Mouse (Mus musculus) small intestine, adult 2 months (tissue): Measurements from ENCODE around the gene Abcb8. TPM values are rescaled to one million over a fixed set of nuclear protein-coding genes. Genes with fewer than 3 reads are reported as not detected.

Experiments
- H3K27ac ChIP-seq: fragments of 200-500 bp; 2 replicates; pipeline ENCODE4 v1.5.1; 2012; ENCODE audit warnings: low read depth, low read length, control low read depth, inconsistent platforms; ENCODE audit not compliant: insufficient read depth
- H3K27me3 ChIP-seq: fragments of 200-500 bp; 2 replicates; pipeline ENCODE4 v1.6.1; 2012; ENCODE audit warnings: mild to moderate bottlenecking, moderate library complexity, low read length, inconsistent platforms; ENCODE audit not compliant: control insufficient read depth, insufficient read depth
- H3K36me3 ChIP-seq: fragments of 200-500 bp; 2 replicates; pipeline ENCODE4 v1.6.1; 2012; ENCODE audit warnings: mild to moderate bottlenecking, low read length, control low read depth, inconsistent platforms; ENCODE audit not compliant: control insufficient read depth, insufficient read depth
- H3K4me1 ChIP-seq: fragments of 200-500 bp; 2 replicates; pipeline ENCODE4 v1.6.1; 2012; ENCODE audit warnings: low read length, inconsistent platforms, mixed read lengths; ENCODE audit not compliant: control insufficient read depth, insufficient read depth, insufficient read length
- H3K4me3 ChIP-seq: fragments of 200-500 bp; 2 replicates; pipeline ENCODE4 v1.5.1; 2012; ENCODE audit warnings: low read depth, mild to moderate bottlenecking, control low read depth, inconsistent platforms, low read length, moderate library complexity
- CTCF ChIP-seq: fragments of 200-500 bp; IDR thresholded peaks from 2 replicates; pipeline ENCODE4 v1.5.1; 2012; ENCODE audit warnings: low read depth, mild to moderate bottlenecking, control low read depth, inconsistent platforms, low read length, moderate library complexity, mixed read lengths; ENCODE audit not compliant: insufficient replicate concordance, insufficient read length; ENCODE audit errors: extremely low read depth
- POLR2A ChIP-seq: fragments of 200-500 bp; IDR thresholded peaks from 2 replicates; pipeline ENCODE4 v1.6.1; 2012; ENCODE audit warnings: low read depth, mild to moderate bottlenecking, control low read depth, inconsistent platforms, low read length, moderate library complexity
- WGBS: fragments of 180-500 bp; shearing (Covaris S2); methylation state at CpG from one replicate; pipeline ENCODE4 v1.1.7; 2018; 5-methylcytosine and 5-hydroxymethylcytosine counted together
- polyA plus RNA-seq: library from polyadenylated mRNA; depleted of rRNA; stranded (reverse); fragments of >200 nt; gene quantifications from 2 replicates; pipeline ENCODE4 v1.2.3, GENCODE M21; 2012

The Abcb8 gene
- polyA plus RNA-seq, 1 experiment: 83.7 TPM

DNA sequence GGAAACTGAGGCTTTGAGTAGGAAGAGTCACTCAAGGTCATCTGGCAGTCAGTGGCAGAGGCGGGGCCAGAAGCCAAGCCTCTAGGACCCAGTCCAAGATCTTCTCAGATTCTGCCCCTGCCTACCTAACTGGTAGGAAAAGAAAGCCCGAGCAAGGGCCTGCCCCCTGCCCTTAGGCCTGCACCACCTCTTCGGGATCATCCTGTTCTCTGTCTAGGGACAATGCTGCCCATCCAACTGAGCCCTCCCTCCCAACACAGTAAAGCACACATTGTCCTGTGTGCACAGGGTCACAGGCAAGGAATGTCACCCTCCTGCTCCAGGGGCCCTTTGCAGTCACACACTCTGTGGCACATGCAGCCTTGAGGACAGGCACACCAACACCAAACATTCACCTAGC, 43.4 kb upstream of the Abcb8 start:
- TF ChIP-seq POLR2A: no peak
- TF ChIP-seq CTCF: no peak
- Histone ChIP-seq H3K36me3 (no peaks in the 10 kb centered on the region), H3K4me1 (peaks cover 17% of the 10 kb centered on the region), H3K27ac (no peak overlapping the region), H3K4me3 (peak overlapping the region; percentile 6; the same call in 1 of the 2 replicates), H3K27me3 (peaks cover 28% of the 10 kb centered on the region)
- 47% methylated on average over 3 of the region's 3 CpGs for WGBS

DNA sequence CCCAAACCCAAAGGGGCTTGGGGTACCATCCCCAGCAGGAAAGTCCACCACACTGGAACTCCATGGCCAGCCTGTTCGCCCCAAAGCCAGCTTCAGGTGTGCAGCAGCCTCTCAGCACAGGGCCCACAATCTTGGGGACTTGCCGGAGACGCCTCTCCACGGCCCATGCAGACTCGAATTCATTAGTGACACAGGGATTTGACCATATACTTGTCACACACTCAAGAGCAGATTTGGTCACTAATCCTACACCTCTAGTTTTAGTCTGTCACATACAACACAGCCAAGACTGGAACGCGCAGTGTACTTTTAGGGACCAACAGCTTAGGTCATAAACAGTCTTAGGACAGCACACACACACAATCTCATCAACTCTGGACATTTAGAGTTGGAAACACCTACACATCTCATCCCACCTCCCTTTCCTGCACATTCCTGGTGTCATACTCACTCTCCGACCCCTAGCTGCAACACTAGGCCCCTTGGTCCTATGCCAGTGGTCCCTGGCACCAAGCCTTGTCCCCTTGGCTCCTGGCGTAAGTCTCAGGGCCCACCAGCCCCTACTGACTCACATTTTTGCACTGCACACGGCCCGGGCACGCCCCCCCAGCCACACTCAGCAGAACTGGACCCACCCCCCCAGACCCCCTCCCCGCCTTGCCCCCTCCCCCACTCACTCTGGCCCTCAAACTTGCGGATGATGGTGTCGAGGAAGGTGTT, 42.8 kb upstream of the Abcb8 start:
- H3K27ac ChIP-seq: no peak overlapping the region
- WGBS: 62% methylated on average over 14 of the region's 15 CpGs
- H3K36me3 ChIP-seq: no peaks in the 10 kb centered on the region
- TF ChIP-seq POLR2A (no peak), CTCF (no peak)
- peaks cover 28% of the 10 kb centered on the region for H3K27me3 ChIP-seq
- peak overlapping the region; percentile 65 for H3K4me3 ChIP-seq
- H3K4me1 ChIP-seq: peaks cover 17% of the 10 kb centered on the region

DNA sequence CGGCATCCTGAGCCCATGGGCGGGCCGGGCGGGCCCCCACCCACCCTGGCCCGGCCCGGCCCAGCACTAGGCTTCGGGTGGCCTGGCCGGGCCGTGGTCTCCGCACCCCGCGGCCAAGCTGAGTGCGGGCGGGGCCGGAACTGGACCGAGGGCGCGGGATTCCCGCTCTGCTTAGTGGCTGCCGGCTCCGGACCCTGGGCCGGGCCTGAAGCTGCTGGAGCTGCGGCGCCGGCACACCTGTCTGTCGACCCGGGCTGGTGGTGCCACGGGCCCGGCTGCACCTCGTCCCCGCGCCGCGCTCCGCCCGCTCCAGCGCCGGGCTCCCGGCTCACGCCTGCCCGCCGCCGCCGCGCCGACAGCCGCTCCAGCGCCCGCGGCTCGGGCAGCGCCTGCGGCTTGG, 42.2 kb upstream of the Abcb8 start, which contains the start of gene Kcnh2:
Gene Kcnh2, minus strand, starts transcription at position 327 of the 400 bp plus-strand sequence.
- H3K27me3 ChIP-seq: peaks cover 28% of the 10 kb centered on the region
- H3K36me3 ChIP-seq: no peaks in the 10 kb centered on the region
- H3K4me3 ChIP-seq: peak within 1 kb of the TSS; percentile 65
- peaks cover 17% of the 10 kb centered on the region for H3K4me1 ChIP-seq
- peak within 1 kb of the TSS; percentile 57 for H3K27ac ChIP-seq
- under 1% methylated on average over 52 of the region's 53 CpGs for WGBS
- TF ChIP-seq CTCF (no peak), POLR2A (no peak)

DNA sequence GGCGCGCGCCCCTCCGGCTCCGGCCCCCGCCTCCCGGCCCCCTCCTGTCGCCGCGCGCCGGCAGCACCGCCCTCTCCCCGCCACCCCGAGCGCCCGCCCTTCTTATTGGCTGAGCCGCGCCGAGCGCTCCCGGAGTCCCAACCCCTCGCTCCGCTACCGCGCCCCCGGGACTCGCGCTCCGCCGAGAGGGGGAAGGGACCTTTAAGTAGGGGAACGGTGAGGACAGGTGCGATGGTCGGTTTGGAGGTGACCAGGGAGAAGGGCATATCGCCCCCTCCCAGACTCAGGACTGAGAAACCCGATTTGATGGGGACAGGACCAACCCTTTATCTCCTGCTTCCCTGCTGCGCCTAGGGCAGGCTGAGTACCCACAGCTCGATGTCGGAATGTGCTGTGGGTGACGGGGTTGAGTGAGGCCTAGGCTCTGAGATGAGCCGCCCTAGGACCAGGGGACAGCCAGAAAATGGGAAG, 41.7 kb upstream of the Abcb8 start:
- Histone ChIP-seq H3K36me3 (no peaks in the 10 kb centered on the region), H3K27me3 (peaks cover 28% of the 10 kb centered on the region), H3K4me3 (peak overlapping the region; percentile 65), H3K27ac (peak overlapping the region; percentile 57), H3K4me1 (peaks cover 17% of the 10 kb centered on the region)
- WGBS: 1% methylated on average over 39 of the region's 41 CpGs
- TF ChIP-seq POLR2A: no peak
- no peak for TF ChIP-seq CTCF

DNA sequence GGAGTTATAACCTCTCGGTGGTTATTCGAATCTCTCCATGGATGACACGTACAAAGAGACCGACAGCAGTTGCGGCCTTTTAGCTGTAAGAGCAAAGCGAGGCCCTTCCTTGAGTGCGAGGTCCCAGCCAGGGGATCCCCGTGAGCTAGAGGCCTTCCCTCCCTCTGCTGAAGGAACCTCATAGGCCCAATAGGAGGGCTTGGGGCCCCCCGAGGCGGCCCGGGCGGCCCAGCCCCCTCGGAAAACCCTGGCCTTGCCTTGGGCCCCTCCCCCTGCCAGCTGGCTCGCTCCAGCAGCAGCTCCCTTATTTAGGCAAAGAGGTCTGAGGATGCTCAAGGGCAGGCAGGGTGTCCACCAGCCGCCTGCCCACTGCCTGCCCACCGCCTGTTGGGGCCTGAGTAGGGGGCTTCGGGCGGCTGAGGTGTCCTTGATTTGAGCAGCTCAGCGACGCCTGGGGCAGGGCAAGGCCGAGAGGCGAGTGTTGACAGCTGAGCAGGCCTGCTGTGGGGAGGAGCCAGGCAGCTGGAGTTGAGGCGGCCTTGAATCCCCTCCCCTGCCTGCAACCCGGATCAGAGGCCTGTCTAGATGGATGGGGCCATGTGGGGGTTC, 41.1 kb upstream of the Abcb8 start:
- Histone ChIP-seq H3K27me3 (peaks cover 28% of the 10 kb centered on the region), H3K4me1 (peaks cover 17% of the 10 kb centered on the region), H3K4me3 (peak overlapping the region; percentile 65), H3K36me3 (no peaks in the 10 kb centered on the region), H3K27ac (peak overlapping the region; percentile 57)
- WGBS: 7% methylated on average over 24 of the region's 24 CpGs
- no peak for TF ChIP-seq CTCF
- no peak for TF ChIP-seq POLR2A

DNA sequence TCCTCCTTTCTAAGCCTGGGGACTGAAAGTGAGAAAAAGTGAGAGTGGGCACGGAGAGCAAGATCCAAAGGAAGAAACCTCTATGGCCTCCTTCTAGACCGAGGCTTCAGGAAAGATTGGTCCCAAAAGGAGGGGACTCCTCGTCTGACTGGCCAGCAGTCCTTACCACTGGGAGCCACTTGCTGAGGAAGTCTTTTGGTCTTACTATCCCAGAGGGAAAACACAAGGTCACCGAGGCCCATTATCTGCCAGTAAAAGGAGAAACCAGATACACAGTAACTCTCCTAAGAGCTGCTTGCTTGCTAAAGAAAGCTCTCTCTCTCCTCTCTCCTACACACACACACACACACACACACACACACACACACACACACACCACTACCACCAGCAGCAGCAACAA, 40.1 kb upstream of the Abcb8 start:
- TF ChIP-seq CTCF: no peak
- peaks cover 12% of the 10 kb centered on the region for H3K4me1 ChIP-seq
- WGBS: 43% methylated on average over 4 of the region's 4 CpGs
- H3K4me3 ChIP-seq: no peak overlapping the region
- no peaks in the 10 kb centered on the region for H3K36me3 ChIP-seq
- peaks cover 28% of the 10 kb centered on the region for H3K27me3 ChIP-seq
- no peak overlapping the region for H3K27ac ChIP-seq

DNA sequence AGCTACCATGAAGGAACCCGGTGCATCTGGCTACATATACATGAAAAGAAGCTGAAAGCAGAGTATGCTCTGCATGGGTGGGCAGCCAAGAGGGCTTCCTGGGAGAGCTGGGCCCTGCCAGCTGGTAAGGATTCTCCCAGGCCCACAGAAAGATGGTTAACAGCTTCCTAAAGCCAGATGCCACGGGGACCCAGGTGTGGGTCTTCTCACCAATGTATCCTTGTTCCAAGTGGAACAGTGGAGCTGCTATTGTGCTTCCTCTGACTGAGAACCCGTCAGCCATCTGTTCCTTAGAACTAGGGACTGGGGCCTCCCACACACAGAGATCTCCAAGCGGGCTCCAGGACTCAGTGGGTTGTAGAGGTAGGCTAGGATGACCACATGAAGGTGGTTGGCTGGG, 36.7 kb upstream of the Abcb8 start:
- peaks cover 16% of the 10 kb centered on the region for H3K27me3 ChIP-seq
- TF ChIP-seq POLR2A: no peak
- no peak for TF ChIP-seq CTCF
- H3K36me3 ChIP-seq: no peaks in the 10 kb centered on the region
- no peak overlapping the region for H3K4me3 ChIP-seq
- peaks cover 1% of the 10 kb centered on the region; the same call in 1 of the 2 replicates for H3K4me1 ChIP-seq
- H3K27ac ChIP-seq: no peak overlapping the region
- 47% methylated on average over 4 of the region's 4 CpGs for WGBS
